In genomic region chr5:36988781-36989624, GRCm38 (mm10) we compare ENCODE assay signal across 7 mouse cellular contexts. TPM values are rescaled to one million over a fixed set of nuclear protein-coding genes. Genes with fewer than 3 reads are reported as not detected.
DNase-seq lines count a peak whose midpoint lies in the region; ATAC-seq and TF ChIP-seq lines count a peak whose summit lies in the region.

TSS of gene Wfs1 (minus strand) at chr5:36989205.

- TF ChIP-seq POLR2A in heart, adult 2 months (IDR thresholded peaks at IDR 0.05; ENCODE audit: insufficient read depth, low read depth, low read length), result peak; percentile 80
- TF ChIP-seq POLR2A in kidney, adult 2 months (IDR thresholded peaks at IDR 0.05; ENCODE audit: low read depth, low read length), result peak; percentile 60
- TF ChIP-seq POLR2A in small intestine, adult 2 months (IDR thresholded peaks at IDR 0.05; ENCODE audit: low read depth, low read length), result peak; percentile 86

- peaks cover 5% of the 10 kb centered on the region; the same call in 1 of the 2 replicates for H3K4me1 ChIP-seq in embryonic facial prominence, embryonic 12.5 days
- H3K4me1 ChIP-seq in heart, adult 2 months (ENCODE audit: control insufficient read depth, insufficient read depth, low read length), result peaks cover 4% of the 10 kb centered on the region; the same call in 1 of the 2 replicates
- H3K4me1 ChIP-seq in kidney, adult 2 months (ENCODE audit: control insufficient read depth, insufficient read depth, low read length), result peaks cover 3% of the 10 kb centered on the region; the same call in 1 of the 2 replicates
- H3K4me1 ChIP-seq in limb, embryonic 11.5 days (ENCODE audit: control insufficient read depth, insufficient read depth, low read length), result no peaks in the 10 kb centered on the region
- peaks cover 20% of the 10 kb centered on the region for H3K4me1 ChIP-seq in midbrain, embryonic 13.5 days (replicated peaks)
- peaks cover 4% of the 10 kb centered on the region for H3K4me1 ChIP-seq in small intestine, adult 2 months (ENCODE audit: control insufficient read depth, insufficient read depth, insufficient read length, low read length)

- H3K9me3 ChIP-seq in embryonic facial prominence, embryonic 12.5 days, result no peaks in the 10 kb centered on the region
- no peaks in the 10 kb centered on the region for H3K9me3 ChIP-seq in limb, embryonic 11.5 days (ENCODE audit: control insufficient read depth, low read length)
- no peaks in the 10 kb centered on the region; the same call in 1 of the 2 replicates for H3K9me3 ChIP-seq in midbrain, embryonic 13.5 days

- peak within 1 kb of the TSS; percentile 93 for H3K4me2 ChIP-seq in embryonic facial prominence, embryonic 12.5 days (replicated peaks)
- H3K4me2 ChIP-seq in limb, embryonic 11.5 days (ENCODE audit: low read depth, severe bottlenecking), result peak within 1 kb of the TSS; percentile 96
- peak within 1 kb of the TSS; percentile 97 for H3K4me2 ChIP-seq in midbrain, embryonic 13.5 days (replicated peaks)

- WGBS in embryonic facial prominence, embryonic 12.5 days, result under 1% methylated on average over 50 of the region's 60 CpGs
- 1% methylated on average over 60 of the region's 60 CpGs for WGBS in heart, adult 2 months
- WGBS in kidney, adult 2 months, result under 1% methylated on average over 60 of the region's 60 CpGs
- WGBS in limb, embryonic 11.5 days, result 1% methylated on average over 58 of the region's 60 CpGs
- under 1% methylated on average over 60 of the region's 60 CpGs for WGBS in midbrain, embryonic 13.5 days
- WGBS in small intestine, adult 2 months, result under 1% methylated on average over 59 of the region's 60 CpGs

- TF ChIP-seq CTCF in heart, adult 2 months (IDR thresholded peaks at IDR 0.05), result peak; percentile 20
- TF ChIP-seq CTCF in kidney, adult 2 months (conservative IDR thresholded peaks at IDR 0.05; ENCODE audit: insufficient read depth, insufficient read length, low read depth, low read length), result 0 out of 2 replicates have a peak, but pooled peaks have one; percentile 8
- no peak; the same call in 1 of the 2 replicates for TF ChIP-seq CTCF in small intestine, adult 2 months (IDR thresholded peaks at IDR 0.05; ENCODE audit: extremely low read depth, insufficient read length, insufficient replicate concordance, low read depth, low read length)

- intact Hi-C loops in heart, adult 2 months (cut with DNase I), result no loop called here

- 0 out of 2 replicates have a peak within 1 kb of the TSS, but pooled peaks have one; percentile 57 for H3K27ac ChIP-seq in embryonic facial prominence, embryonic 12.5 days
- H3K27ac ChIP-seq in heart, adult 2 months, result peak within 1 kb of the TSS; percentile 83
- peak within 1 kb of the TSS; percentile 59; the same call in 1 of the 2 replicates for H3K27ac ChIP-seq in kidney, adult 2 months (ENCODE audit: insufficient read depth, low read depth, low read length)
- H3K27ac ChIP-seq in limb, embryonic 11.5 days (replicated peaks; ENCODE audit: low read depth, low read length), result no peak within 1 kb of the TSS
- H3K27ac ChIP-seq in midbrain, embryonic 13.5 days, result no peak within 1 kb of the TSS
- peak within 1 kb of the TSS; percentile 81 for H3K27ac ChIP-seq in small intestine, adult 2 months (ENCODE audit: insufficient read depth, low read depth, low read length)

- peak within 1 kb of the TSS; percentile 77 for H3K4me3 ChIP-seq in embryonic facial prominence, embryonic 12.5 days
- peak within 1 kb of the TSS; percentile 80 for H3K4me3 ChIP-seq in heart, adult 2 months
- H3K4me3 ChIP-seq in kidney, adult 2 months (ENCODE audit: insufficient read depth, low read depth, low read length), result peak within 1 kb of the TSS; percentile 87
- peak within 1 kb of the TSS; percentile 72 for H3K4me3 ChIP-seq in limb, embryonic 11.5 days (ENCODE audit: low read depth, low read length)
- peak within 1 kb of the TSS; percentile 57 for H3K4me3 ChIP-seq in midbrain, embryonic 13.5 days (replicated peaks)
- H3K4me3 ChIP-seq in small intestine, adult 2 months (ENCODE audit: low read depth, low read length), result peak within 1 kb of the TSS; percentile 90

- DNase-seq in adrenal gland, postnatal 36 days, result peak; percentile 98 to 99
- DNase-seq in heart, adult 2 months, result peak; percentile 97 to 99
- peak; percentile 99 for DNase-seq in kidney, adult 2 months
- DNase-seq in limb, embryonic 11.5 days (ENCODE audit: low spot score), result peak; percentile 96

- peak; percentile 96 for ATAC-seq in embryonic facial prominence, embryonic 12.5 days (ENCODE audit: insufficient number of reproducible peaks, insufficient read depth, low FRiP score, low TSS enrichment)
- peak; percentile 98 for ATAC-seq in limb, embryonic 11.5 days (ENCODE audit: insufficient number of reproducible peaks, low FRiP score, low TSS enrichment, low read depth)
- peak; percentile 98 for ATAC-seq in midbrain, embryonic 13.5 days

- TF ChIP-seq EP300 in heart, adult 2 months (IDR thresholded peaks at IDR 0.05; ENCODE audit: insufficient read depth, low read depth, low read length), result 0 out of 2 replicates have a peak, but pooled peaks have one; percentile 47

- H3K36me3 ChIP-seq in embryonic facial prominence, embryonic 12.5 days, result no peaks in the 10 kb centered on the region
- no peaks in the 10 kb centered on the region for H3K36me3 ChIP-seq in heart, adult 2 months (ENCODE audit: control insufficient read depth, insufficient read depth, low read length)
- H3K36me3 ChIP-seq in kidney, adult 2 months (ENCODE audit: control insufficient read depth, insufficient read depth, low read length), result no peaks in the 10 kb centered on the region
- no peaks in the 10 kb centered on the region for H3K36me3 ChIP-seq in limb, embryonic 11.5 days (ENCODE audit: control insufficient read depth, insufficient read depth, low read length)
- no peaks in the 10 kb centered on the region for H3K36me3 ChIP-seq in midbrain, embryonic 13.5 days
- no peaks in the 10 kb centered on the region for H3K36me3 ChIP-seq in small intestine, adult 2 months (ENCODE audit: control insufficient read depth, insufficient read depth, low read length)

- H3K9ac ChIP-seq in embryonic facial prominence, embryonic 12.5 days, result peak within 1 kb of the TSS; percentile 85
- peak within 1 kb of the TSS; percentile 84 for H3K9ac ChIP-seq in heart, adult 2 months (ENCODE audit: low read depth, low read length)
- peak within 1 kb of the TSS; percentile 72 for H3K9ac ChIP-seq in limb, embryonic 11.5 days (ENCODE audit: low read length)
- H3K9ac ChIP-seq in midbrain, embryonic 13.5 days (replicated peaks), result peak within 1 kb of the TSS; percentile 69

- peaks cover 3% of the 10 kb centered on the region; the same call in 1 of the 2 replicates for H3K27me3 ChIP-seq in embryonic facial prominence, embryonic 12.5 days
- H3K27me3 ChIP-seq in heart, adult 2 months (ENCODE audit: control insufficient read depth, insufficient read depth, low read length), result no peaks in the 10 kb centered on the region
- H3K27me3 ChIP-seq in kidney, adult 2 months (replicated peaks; ENCODE audit: control insufficient read depth, insufficient read depth, low read length), result no peaks in the 10 kb centered on the region
- no peaks in the 10 kb centered on the region for H3K27me3 ChIP-seq in limb, embryonic 11.5 days (ENCODE audit: control insufficient read depth, insufficient read depth, low read length)
- peaks cover 10% of the 10 kb centered on the region; the same call in 1 of the 2 replicates for H3K27me3 ChIP-seq in midbrain, embryonic 13.5 days
- no peaks in the 10 kb centered on the region for H3K27me3 ChIP-seq in small intestine, adult 2 months (ENCODE audit: control insufficient read depth, insufficient read depth, low read length)

- no peaks in the 10 kb centered on the region for H3K79me2 ChIP-seq in heart, adult 2 months (replicated peaks; ENCODE audit: control insufficient read depth, insufficient read depth, low read length)

RNA-seq across cellular contexts. Expression of gene Wfs1, which starts in this region (rescaled TPM):
- 10 to 100 TPM; 29.2 to 74.8 TPM for total RNA-seq in adrenal gland, postnatal 36 days (2021)
- polyA plus RNA-seq in embryonic facial prominence, embryonic 12.5 days (2016; fragmentation: Nextera tagmentation; extraction: Ambion mirVana), result 9.7 and 10.7 TPM in 2 replicates
- total RNA-seq in heart, adult 2 months (2021), result 10 to 100 TPM; 82.3 to 99.7 TPM
- 72.3 and 73.8 TPM in 2 replicates for polyA plus RNA-seq in heart, adult 2 months (2012; rRNA removed)
- 18.8 and 20.0 TPM in 2 replicates for polyA plus RNA-seq in kidney, adult 2 months (2012; rRNA removed)
- 6.3 and 7.1 TPM in 2 replicates for polyA plus RNA-seq in limb, embryonic 11.5 days (2014; fragmentation: Nextera tagmentation; extraction: Ambion mirVana)
- 6.3 and 6.5 TPM in 2 replicates for polyA plus RNA-seq in midbrain, embryonic 13.5 days (2015; fragmentation: Nextera tagmentation; extraction: Ambion mirVana)
- polyA plus RNA-seq in small intestine, adult 2 months (2012; rRNA removed), result 16.7 and 23.5 TPM in 2 replicates

Comparison
In these comparisons a context has a peak if more than half of its experiments do, and no peak if none do; other contexts are left out.
1. H3K27ac ChIP-seq: peak in embryonic facial prominence, embryonic 12.5 days (single experiment), heart, adult 2 months (single experiment), kidney, adult 2 months (single experiment) and small intestine, adult 2 months (single experiment); none in limb, embryonic 11.5 days (single experiment) and midbrain, embryonic 13.5 days (single experiment).
2. Peak in every context shown above with its lines, with median percentiles within 50 percentile points of each other: DNase-seq, ATAC-seq, H3K4me2 ChIP-seq, H3K4me3 ChIP-seq, H3K9ac ChIP-seq and POLR2A ChIP-seq.